Mouse (Mus musculus) embryonic fibroblast, embryonic 13.5 days (primary cell): ENCODE data around the gene Osbpl8.

Source experiments
- CTCF ChIP-seq: IDR thresholded peaks from 2 replicates; pipeline ENCODE4 v1.5.1; 2011; ENCODE audit warnings: mild to moderate bottlenecking, control low read depth, low read length, moderate library complexity, borderline replicate concordance; ENCODE audit not compliant: insufficient read depth
- POLR2A ChIP-seq: IDR thresholded peaks from 2 replicates; pipeline ENCODE4 v1.6.1; 2011; ENCODE audit warnings: low read depth, mild to moderate bottlenecking, control low read depth, low read length, moderate library complexity

GRCm38 (mm10) chr10:111185574-111186269, 21.2 kb downstream of the Osbpl8 start:
- no peak for TF ChIP-seq POLR2A
- TF ChIP-seq CTCF = no peak
